Mouse (Mus musculus) urinary bladder, postnatal 14 days (tissue): ENCODE data around the gene Taf9b.
"Not testable (repeated sequence)": the region's sequence is repeated elsewhere in the genome, so short reads cannot be mapped to it uniquely, and the experiment has no call there.

ENCODE experiments used
- DNase-seq: peaks from one replicate; pipeline ENCODE4 v3.0.0; 2021; ENCODE audit warnings: low spot score

Taf9b gene

GRCm38 (mm10) chrX:106221058-106221457, at the start of gene Taf9b:
Gene Taf9b, minus strand, starts transcription at chrX:106221158.
- no peak for DNase-seq

GRCm38 (mm10) chrX:106255276-106255675, 34.3 kb upstream of the Taf9b start, which contains the start of gene Fnd3c2:
Gene Fnd3c2, minus strand, starts transcription at chrX:106255376.
- DNase-seq: no peak

GRCm38 (mm10) chrX:106219171-106220032, 1.6 kb downstream of the Taf9b start:
- peak; percentile 66 for DNase-seq

- DNase-seq: no peak
Observed at GRCm38 (mm10) chrX:106209100-106209499, 11.9 kb downstream of the Taf9b start.

- DNase-seq: no peak
Observed at GRCm38 (mm10) chrX:106198904-106199303, 22.1 kb downstream of the Taf9b start.

GRCm38 (mm10) chrX:106197308-106197707, 23.6 kb downstream of the Taf9b start:
- DNase-seq: no peak

GRCm38 (mm10) chrX:106194361-106194760, 26.6 kb downstream of the Taf9b start:
- not testable (repeated sequence) for DNase-seq

- DNase-seq: no peak
Observed at GRCm38 (mm10) chrX:106190091-106190490, 30.9 kb downstream of the Taf9b start.

- DNase-seq: no peak
Observed at GRCm38 (mm10) chrX:106189356-106189755, 31.6 kb downstream of the Taf9b start.

- peak; percentile 18 for DNase-seq
Observed at GRCm38 (mm10) chrX:106187737-106188136, 33.2 kb downstream of the Taf9b start.

GRCm38 (mm10) chrX:106186713-106187649, 34.0 kb downstream of the Taf9b start, which contains the start of gene Pgk1:
Gene Pgk1, plus strand, starts transcription at chrX:106187100.
- DNase-seq: peak; percentile 93

GRCm38 (mm10) chrX:106185706-106186105, 35.3 kb downstream of the Taf9b start:
- no peak for DNase-seq

GRCm38 (mm10) chrX:106184279-106184678, 36.7 kb downstream of the Taf9b start:
- no peak for DNase-seq

- DNase-seq: no peak
Observed at GRCm38 (mm10) chrX:106176331-106176730, 44.6 kb downstream of the Taf9b start.

- no peak for DNase-seq
Observed at GRCm38 (mm10) chrX:106171853-106172154, 49.2 kb downstream of the Taf9b start.

GRCm38 (mm10) chrX:106171106-106171852, 49.7 kb downstream of the Taf9b start:
- DNase-seq: peak; percentile 77

- no peak for DNase-seq
Observed at GRCm38 (mm10) chrX:106165089-106165488, 55.9 kb downstream of the Taf9b start.

- DNase-seq: no peak
Observed at GRCm38 (mm10) chrX:106164555-106164954, 56.4 kb downstream of the Taf9b start.

GRCm38 (mm10) chrX:106163995-106164394, 57.0 kb downstream of the Taf9b start:
- DNase-seq: no peak
